Mouse (Mus musculus) kidney, adult 2 months (tissue): ENCODE results near the gene Sema4d. TPM values are rescaled to one million over a fixed set of nuclear protein-coding genes. Genes with fewer than 3 reads are reported as not detected.

Experiments used
- DNase-seq: peaks from one replicate; pipeline ENCODE4 v3.0.0; 2021
- H3K27ac ChIP-seq: fragments of 200-500 bp; 2 replicates; pipeline ENCODE4 v1.5.1; 2012; ENCODE audit warnings: low read depth, low read length, control low read depth, inconsistent platforms; ENCODE audit not compliant: insufficient read depth
- H3K27me3 ChIP-seq: fragments of 200-500 bp; replicated peaks from 2 replicates; pipeline ENCODE4 v1.6.1; 2012; ENCODE audit warnings: mild to moderate bottlenecking, moderate library complexity, low read length, inconsistent platforms; ENCODE audit not compliant: control insufficient read depth, insufficient read depth
- H3K36me3 ChIP-seq: fragments of 200-500 bp; 2 replicates; pipeline ENCODE4 v1.6.1; 2012; ENCODE audit warnings: mild to moderate bottlenecking, moderate library complexity, low read length, inconsistent platforms; ENCODE audit not compliant: control insufficient read depth, insufficient read depth
- H3K4me1 ChIP-seq: fragments of 200-500 bp; 2 replicates; pipeline ENCODE4 v1.6.1; 2011; ENCODE audit warnings: low read length; ENCODE audit not compliant: control insufficient read depth, insufficient read depth
- H3K4me3 ChIP-seq: fragments of 200-500 bp; 2 replicates; pipeline ENCODE4 v1.5.1; 2011; ENCODE audit warnings: mild to moderate bottlenecking, low read depth, low read length, control low read depth; ENCODE audit not compliant: insufficient read depth
- CTCF ChIP-seq: fragments of 200-500 bp; conservative IDR thresholded peaks from 2 replicates; pipeline ENCODE4 v1.5.1; 2011; ENCODE audit warnings: low read depth, mild to moderate bottlenecking, control low read depth, low read length, moderate library complexity, mixed read lengths; ENCODE audit not compliant: insufficient read depth, insufficient read length
- POLR2A ChIP-seq: fragments of 200-500 bp; IDR thresholded peaks from one replicate; pipeline ENCODE4 v1.6.1; 2011; ENCODE audit warnings: low read depth, low read length, control low read depth
- WGBS: fragments of 180-500 bp; shearing (Covaris S2); methylation state at CpG from one replicate; pipeline ENCODE4 v1.1.7; 2018; 5-methylcytosine and 5-hydroxymethylcytosine counted together
- polyA plus RNA-seq: library from polyadenylated mRNA; depleted of rRNA; stranded (reverse); fragments of >200 nt; gene quantifications from 2 replicates; pipeline ENCODE4 v1.2.3, GENCODE M21; 2012; rRNA removed

The Sema4d gene
- polyA plus RNA-seq, 1 experiment: 93.2 TPM

- no peak for TF ChIP-seq POLR2A
- no peak for TF ChIP-seq CTCF
- Histone ChIP-seq H3K4me3 (no peak overlapping the region), H3K27me3 (no peaks in the 10 kb centered on the region), H3K36me3 (no peaks in the 10 kb centered on the region), H3K27ac (no peak overlapping the region), H3K4me1 (peaks cover 8% of the 10 kb centered on the region; the same call in 1 of the 2 replicates)
- no peak for DNase-seq
- WGBS: 85% methylated on average over 3 of the region's 3 CpGs
These were observed 152.1 kb downstream of the Sema4d start for GRCm38 (mm10) chr13:51641424-51641823.

- whole genome bisulfite sequencing: 69% methylated on average over 4 of the region's 4 CpGs
- Histone ChIP-seq H3K4me3 (no peak overlapping the region), H3K36me3 (no peaks in the 10 kb centered on the region), H3K4me1 (peaks cover 8% of the 10 kb centered on the region; the same call in 1 of the 2 replicates), H3K27me3 (no peaks in the 10 kb centered on the region), H3K27ac (no peak overlapping the region)
- DNase-seq: no peak
- TF ChIP-seq POLR2A (no peak), CTCF (no peak)
These were observed 154.6 kb downstream of the Sema4d start for GRCm38 (mm10) chr13:51638958-51639357.

Other genes starting within 250 kb of the Sema4d start
- 0.77 and 1.1 TPM in 2 replicates for gene Shc3, start 224.3 kb downstream of the Sema4d start, polyA plus RNA-seq
- 34.8 and 36.5 TPM in 2 replicates for gene Cks2, start 148.5 kb downstream of the Sema4d start, polyA plus RNA-seq
- 23.4 and 26.1 TPM in 2 replicates for gene Secisbp2, start 142.1 kb downstream of the Sema4d start, polyA plus RNA-seq
- 57.2 and 59.8 TPM in 2 replicates for gene Gadd45g, start 52.9 kb upstream of the Sema4d start, polyA plus RNA-seq